Mouse (Mus musculus): ENCODE results near the gene Chchd6. TPM values are rescaled to one million over a fixed set of nuclear protein-coding genes. Genes with fewer than 3 reads are reported as not detected.

The Chchd6 gene
- total and polyA plus RNA-seq, 3 experiments: 49.5 to 74.7 TPM; not detected in 1

Other genes starting within 250 kb of the Chchd6 start
- 6.7 and 7.2 TPM in 2 replicates for gene Plxna1, start 233.0 kb downstream of the Chchd6 start, total RNA-seq (2012; rRNA removed)
- 10 to 100 TPM in 1 of 2 experiments, not detected in 1; 25.8 TPM for gene Plxna1, start 233.0 kb downstream of the Chchd6 start, polyA plus RNA-seq (2012; ENCODE audit: insufficient read depth in 1 of 2, insufficient read length in 2 of 2, low read depth in 1 of 2, low replicate concordance in 2 of 2, missing spikeins in 1 of 2)
- gene Txnrd3, start 48.3 kb upstream of the Chchd6 start, total RNA-seq (2012; rRNA removed): 9.2 and 15.1 TPM in 2 replicates
- 1 to 10 TPM in 1 of 2 experiments, not detected in 1; 8.7 TPM for gene Txnrd3, start 48.3 kb upstream of the Chchd6 start, polyA plus RNA-seq (2012; ENCODE audit: insufficient read depth in 1 of 2, insufficient read length in 2 of 2, low read depth in 1 of 2, low replicate concordance in 2 of 2, missing spikeins in 1 of 2)
- gene Vmn1r40, start 111.9 kb upstream of the Chchd6 start, total RNA-seq (2012; rRNA removed): not detected in 2 replicates
- gene Vmn1r40, start 111.9 kb upstream of the Chchd6 start, polyA plus RNA-seq (2012; ENCODE audit: insufficient read depth in 1 of 2, insufficient read length in 2 of 2, low read depth in 1 of 2, low replicate concordance in 2 of 2, missing spikeins in 1 of 2): not detected
- gene Vmn1r41, start 145.1 kb upstream of the Chchd6 start, total RNA-seq (2012; rRNA removed): not detected in 2 replicates
- under 1 TPM in 1 of 2 experiments, not detected in 1; 0.10 TPM for gene Vmn1r41, start 145.1 kb upstream of the Chchd6 start, polyA plus RNA-seq (2012; ENCODE audit: insufficient read depth in 1 of 2, insufficient read length in 2 of 2, low read depth in 1 of 2, low replicate concordance in 2 of 2, missing spikeins in 1 of 2)

Data from MEL (cell line).